Mouse (Mus musculus) lung, postnatal 36 days (tissue): ENCODE measurements around the gene Acadm.
A peak's percentile ranks its signal among the peaks of the same experiment; 100 is the strongest.

Experiments used
- DNase-seq: peaks from one replicate; pipeline ENCODE4 v3.0.0; 2022; ENCODE audit warnings: mixed read lengths

Acadm gene

GRCm38 (mm10) chr3:153944335-153944990 is at the start of gene Acadm:
Acadm (minus strand) TSS chr3:153944632.
- peak; percentile 99 for DNase-seq

DNA sequence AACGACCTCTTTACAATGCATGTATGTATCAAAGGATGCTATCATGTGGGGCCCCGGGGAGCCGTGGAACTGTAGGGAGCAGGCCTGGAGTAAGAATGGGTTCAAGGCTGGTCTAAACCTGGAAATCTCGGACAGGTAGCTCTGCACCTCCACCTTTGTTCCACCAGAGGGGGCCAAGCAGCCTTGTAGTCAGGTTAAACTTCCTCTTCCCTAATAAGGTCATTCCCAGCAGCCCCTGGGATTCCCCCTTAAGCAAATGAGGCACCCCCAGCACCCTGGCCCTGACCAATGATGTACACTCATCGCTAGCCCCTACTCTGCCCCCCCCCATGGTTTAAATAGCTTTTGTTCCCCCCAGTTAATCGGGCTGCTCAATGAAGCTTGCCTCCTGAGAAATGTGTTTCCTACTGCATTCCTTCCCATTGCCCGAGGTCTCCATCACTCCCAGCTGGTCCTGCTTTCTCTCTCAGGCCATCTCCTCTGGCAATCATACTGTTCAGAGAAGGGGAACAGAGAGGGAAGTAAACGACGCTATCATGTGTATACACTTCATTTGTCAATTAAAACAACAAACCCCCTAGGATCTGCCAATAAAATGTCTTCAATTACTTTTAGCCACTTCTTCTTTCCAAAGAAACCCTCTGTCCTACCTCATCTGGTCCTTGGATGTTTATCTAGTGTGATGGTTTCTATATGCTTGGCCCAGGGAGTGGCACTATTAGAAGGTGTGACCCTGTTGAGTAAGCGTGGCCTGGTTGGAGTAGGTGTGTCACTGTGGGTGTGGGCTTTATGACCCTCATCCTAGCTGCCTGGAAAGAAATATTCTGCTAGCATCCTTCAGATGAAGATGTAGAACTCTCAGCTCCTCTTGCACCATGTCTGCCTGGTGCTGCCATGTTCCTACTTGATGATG is 40.3 kb upstream of the Acadm start:
- DNase-seq = peak; percentile 26

DNA sequence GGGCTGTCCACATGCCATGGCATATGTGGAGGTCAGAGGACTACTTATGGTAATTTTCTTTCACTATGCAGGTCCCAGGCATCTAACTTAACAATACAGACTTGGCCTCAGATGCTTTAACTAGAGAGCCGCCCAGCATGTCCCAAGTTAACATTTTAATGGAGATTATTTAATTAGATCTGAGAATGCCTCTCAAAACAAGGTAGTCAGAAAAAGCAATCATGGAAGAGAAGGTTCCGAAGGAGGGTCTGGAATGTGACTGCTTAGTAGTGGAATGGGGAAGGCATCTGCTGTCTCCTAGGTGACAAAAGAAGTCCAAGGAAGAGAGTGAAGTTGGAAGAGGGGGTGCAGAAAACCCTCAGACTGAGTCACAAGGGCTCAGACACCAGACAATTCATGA is 36.2 kb upstream of the Acadm start:
- DNase-seq = no peak

GRCm38 (mm10) chr3:153975791-153976190 is 31.4 kb upstream of the Acadm start:
- no peak for DNase-seq

DNA sequence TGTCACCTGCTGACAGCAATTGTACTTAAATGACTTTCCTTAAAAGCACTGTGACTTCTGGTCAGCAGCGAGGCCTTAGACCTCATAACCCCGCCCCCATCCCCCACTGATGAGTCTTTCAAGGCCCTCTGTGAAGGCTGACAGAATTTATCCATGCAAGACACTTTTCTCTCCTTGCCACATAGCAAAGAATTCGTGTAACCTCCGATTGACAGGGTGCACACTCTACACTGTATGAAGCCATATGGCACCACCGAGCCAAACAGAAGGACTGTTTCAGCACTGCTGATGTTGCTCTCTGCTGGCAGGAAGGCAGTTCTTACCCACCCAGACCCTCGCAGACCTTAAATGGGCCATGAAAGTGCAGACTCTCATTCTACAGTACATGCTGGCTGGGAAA is 30.6 kb upstream of the Acadm start:
- no peak for DNase-seq

DNA sequence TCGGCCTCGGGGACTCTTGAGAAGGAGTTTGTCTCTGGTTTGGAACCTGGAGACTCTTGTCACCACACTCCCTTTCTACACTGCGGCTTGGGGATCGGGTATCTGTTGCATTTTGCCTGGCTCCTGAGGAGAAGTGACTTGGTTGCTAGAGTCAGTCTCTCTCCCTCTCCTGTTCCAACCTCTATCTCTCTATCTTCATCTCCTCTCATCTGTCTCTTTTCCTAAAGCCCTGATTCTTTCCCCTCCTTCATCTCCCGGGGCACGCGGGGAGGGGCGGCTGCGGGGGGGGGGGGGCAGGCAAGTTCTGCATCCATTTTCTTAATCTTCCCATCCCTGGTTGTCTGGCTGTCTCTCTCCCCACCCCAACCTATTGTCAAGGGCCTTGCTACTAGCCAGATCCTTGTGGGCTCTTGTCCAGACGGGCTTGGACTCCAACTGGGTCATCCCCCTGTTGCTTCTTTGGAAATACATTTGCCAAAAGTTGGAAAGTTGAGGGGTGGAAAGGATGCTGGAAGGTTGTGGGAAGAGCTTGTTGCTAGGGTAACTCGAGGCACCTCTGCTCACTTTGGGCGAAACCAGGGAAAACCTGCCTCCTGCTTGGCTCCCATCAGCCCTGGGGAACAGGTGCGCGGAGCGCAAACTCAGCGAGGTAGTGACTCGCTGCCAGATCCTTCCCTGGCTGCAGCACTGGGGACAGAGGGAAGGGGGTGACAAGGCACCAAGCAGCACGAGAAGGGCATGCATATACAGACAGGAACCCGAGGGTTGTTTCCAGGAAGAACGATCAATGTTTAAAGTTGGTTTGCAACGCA is 29.7 kb upstream of the Acadm start:
- no peak for DNase-seq

DNA sequence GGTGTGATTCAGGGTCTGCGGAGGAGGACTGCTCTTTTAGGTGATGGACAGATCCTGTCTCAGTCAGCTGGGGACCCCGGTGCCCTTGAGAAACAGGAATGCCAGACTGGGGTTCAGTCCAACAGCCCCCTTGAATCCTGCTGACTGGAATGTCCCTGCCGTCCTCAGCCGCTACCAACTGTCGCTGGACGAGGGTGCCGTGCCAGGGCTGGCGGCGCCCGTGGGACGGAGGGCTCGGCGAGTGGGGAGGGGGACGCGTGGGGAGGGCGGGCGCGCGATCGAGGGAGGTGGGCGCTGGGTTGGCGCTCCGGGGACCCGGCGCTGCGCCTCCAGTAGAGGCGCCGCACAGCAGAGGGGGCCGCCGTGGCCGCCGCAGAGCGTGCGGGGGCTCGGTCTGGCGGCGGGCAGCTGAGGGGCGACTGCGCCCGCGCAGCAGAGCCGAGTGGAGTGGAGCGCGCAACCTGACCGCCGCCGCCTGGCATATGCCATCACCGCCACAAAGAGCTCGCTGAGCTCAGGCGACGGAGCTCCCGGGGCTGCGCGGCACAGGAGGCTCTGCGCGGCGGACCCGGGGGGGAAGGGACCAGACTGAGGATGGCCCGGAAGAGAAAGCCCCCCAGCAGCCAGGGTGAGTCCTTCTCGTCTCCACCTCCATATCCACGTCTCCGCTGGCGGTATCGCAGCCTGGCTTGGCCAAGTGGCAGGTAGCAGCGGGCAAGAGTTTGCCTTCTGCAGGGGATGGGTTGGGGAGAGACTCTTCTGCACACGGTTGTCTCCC is 28.9 kb upstream of the Acadm start, which contains the start of gene Slc44a5:
Gene Slc44a5, plus strand, starts transcription at position 266 of the 778 bp plus-strand sequence.
- no peak for DNase-seq

DNA sequence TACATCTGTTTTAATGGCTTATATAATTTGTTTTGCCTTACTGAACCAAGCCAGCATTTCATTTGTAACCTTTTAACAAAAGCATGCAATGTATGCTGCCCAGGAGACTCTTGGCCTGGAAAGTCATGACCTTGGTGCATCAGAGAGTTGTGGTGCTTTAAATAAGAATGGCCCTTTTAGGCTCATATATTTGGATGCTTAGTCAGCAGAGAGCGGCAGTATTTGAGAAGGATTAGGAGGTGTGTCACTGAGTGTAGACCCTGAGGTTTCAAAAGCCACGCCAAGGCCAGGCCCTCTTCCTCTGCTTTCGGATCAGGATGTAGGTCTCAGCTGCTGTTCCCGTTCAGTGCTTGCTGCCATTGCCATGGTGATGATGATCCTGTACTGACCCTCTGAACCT is 25.0 kb upstream of the Acadm start:
- no peak for DNase-seq

DNA sequence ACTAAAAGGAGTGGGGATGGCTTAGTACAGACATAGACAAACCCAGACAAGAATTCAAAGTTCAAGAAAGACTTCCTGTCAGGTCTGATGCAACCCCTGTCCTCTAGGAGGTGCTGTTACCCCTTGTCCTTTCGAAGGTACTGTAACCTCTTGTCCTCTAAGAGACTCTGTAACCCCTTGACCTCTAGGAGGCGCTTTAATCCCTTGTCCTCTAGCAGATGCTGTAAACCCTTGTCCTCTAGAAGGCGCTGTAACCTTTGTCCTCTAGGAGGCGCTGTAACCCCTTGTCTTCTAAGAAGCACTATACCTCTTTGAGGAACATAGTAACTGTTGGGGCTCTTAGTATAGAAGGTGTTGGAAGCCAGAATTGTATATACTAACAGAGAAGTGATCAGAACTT is 24.1 kb upstream of the Acadm start:
- DNase-seq = peak; percentile 60

DNA sequence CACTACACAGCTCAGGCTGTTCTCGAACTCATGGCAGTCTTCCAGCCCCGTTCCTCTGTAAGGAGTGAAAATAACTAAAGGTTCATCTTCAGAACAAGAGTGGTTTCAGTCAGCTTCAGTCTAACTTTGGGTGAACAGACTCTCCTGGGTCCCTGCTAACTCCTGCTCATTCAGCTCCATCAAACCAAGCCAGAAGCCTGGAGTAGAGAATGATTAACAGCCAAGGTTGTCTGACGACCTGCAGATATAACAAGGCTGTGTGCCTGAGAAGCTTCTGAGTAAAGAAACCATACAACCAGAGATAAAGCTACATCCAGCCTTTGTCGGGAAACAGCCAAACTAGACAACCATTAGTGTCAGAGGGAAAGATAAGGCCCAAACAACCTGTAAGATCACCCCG is 23.0 kb upstream of the Acadm start:
- DNase-seq = no peak

- DNase-seq = peak; percentile 13
These were observed 17.4 kb upstream of the Acadm start for GRCm38 (mm10) chr3:153961632-153962389.

- DNase-seq = no peak
These were observed 16.5 kb upstream of the Acadm start for GRCm38 (mm10) chr3:153960884-153961283.

GRCm38 (mm10) chr3:153959731-153960207 is 15.3 kb upstream of the Acadm start:
- DNase-seq = no peak

DNA sequence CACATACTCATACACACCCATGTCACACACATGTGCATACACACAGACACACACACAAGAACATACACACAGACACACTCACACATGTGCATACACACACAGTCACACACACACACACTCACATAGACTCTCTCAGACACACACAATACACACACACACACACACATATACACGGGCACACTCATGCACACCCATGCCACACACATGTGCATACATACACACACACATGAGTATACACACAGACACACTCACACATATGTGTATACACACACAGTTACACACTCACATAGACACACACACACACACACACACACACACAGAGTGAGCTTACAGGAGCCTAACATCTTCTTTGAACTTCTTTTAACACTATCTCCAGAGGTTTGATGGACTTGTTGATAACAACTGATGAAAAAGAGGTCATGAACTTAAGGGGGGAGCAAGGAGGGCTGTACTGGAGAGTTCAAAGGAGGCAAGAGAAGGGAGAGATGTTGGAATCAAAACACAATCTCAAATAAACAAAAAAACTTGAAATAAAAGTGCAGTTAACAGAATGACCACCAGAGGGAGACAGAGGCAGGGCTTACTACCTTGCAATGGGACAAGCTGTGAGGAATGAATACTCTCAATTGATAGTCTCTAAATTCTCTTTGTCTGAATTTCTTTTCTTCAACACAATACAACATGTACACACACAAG is 14.8 kb upstream of the Acadm start:
- DNase-seq = peak; percentile 72

- no peak for DNase-seq
These were observed 13.5 kb upstream of the Acadm start for GRCm38 (mm10) chr3:153957916-153958315.

DNA sequence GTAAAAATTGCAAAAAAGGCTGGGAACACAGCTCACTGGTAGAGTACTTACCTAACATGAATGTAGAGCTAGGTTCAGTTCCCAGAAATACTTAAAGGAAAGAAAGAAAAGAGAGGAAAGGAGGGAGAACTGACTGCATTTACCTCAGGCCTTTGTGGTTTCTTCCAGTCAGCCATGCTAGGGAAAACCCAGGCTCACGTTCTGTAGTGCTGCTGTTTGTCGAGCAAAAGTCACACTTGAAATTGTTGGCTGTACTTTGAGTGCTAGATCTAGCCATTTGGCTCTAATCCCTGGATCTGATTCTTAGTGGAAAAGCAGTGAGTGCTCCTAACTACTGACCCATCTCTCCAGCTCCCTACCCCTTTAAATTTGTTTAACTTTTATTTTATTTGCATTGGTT is 3.7 kb upstream of the Acadm start:
- DNase-seq = peak; percentile 37

DNA sequence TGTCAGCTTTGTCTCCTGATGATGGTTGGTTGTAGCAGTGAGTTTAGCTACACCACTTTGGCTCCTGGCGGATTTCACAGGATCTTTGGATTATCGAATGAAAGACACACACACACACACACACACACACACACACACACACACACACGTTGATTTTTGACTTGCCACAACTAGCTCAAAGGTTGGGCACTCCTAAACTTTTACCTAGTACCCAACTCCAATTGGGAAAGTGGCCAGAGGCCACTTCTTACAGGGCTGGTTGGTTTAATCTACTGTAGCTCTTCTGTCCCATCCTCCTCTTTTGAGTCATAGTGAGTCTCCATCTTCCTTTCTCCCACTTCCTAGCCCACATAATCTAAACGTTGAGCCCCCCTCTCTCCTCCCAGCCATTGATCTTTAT is 2.8 kb upstream of the Acadm start:
- no peak for DNase-seq

DNA sequence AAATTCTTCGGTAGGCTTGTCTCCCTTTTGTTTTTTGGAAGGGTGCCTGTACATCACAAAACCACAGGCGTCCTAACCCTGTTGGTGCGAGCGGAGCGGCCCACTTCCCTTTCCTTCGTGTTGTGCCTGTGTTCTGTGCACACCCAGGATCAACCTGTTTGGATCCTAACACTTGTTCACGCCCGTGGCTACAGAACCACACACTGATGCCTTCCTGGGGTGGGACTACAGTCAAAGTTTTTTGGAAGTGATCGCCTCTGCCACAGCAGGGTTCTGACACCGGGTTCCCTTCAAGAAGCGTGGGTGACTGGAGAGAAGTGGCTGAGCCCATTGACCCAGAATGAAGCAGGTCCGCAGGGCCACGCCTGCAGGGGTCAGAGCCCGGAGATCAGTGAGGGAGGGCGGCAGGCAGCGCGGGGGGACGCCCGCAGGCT is 514 bp downstream of the Acadm start:
- DNase-seq = no peak

DNA sequence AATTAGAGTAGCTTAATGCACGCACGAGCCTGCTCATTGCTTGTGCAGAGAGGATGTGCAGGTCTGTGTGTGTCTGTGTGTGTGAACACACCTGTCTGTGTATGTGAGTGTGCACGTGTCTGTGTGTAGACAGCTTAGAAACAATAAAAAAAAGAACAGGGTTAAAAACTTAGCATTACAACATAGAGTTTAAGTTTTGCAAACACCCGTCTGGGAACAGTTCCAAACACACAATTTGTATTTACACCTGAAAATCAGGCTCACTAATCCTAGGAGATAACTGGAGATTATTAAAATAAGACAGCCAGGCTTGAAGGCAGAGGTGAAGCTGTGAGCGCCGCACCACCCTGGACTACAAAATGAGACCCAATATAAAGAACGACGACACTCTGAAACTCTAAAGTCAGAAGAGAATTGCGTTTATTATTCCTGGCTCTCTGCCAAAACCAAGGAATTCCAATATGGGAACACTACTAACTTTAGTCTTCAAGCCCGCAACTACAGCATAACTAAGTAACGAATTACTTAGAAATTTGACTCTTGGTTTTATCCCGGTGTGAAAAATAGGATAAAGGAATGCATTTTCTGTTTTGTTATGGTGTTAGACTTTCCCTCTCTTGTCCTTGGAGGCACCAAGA is 1.3 kb downstream of the Acadm start:
- DNase-seq = peak; percentile 15

DNA sequence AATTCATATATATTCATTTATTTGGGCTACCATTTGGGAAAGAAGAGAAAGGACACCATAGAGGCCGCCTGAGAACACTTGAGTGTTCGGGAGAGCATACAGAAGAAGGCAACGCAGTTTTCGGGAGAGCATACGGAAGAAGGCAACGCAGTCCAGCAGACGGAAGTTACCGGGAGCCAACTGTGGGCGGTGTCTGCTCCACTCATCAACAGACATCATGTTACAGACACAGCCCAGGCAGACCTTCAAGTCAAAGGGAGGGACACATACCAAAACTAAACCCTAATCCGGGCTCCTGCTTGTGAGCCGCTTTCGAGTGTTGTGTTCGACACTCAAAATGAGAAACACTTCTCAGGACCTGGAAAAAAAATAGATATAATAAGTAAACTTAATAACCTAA is 2.8 kb downstream of the Acadm start:
- no peak for DNase-seq
